Mouse (Mus musculus) cortical plate, adult 2 months (tissue): ENCODE data around the gene Ccdc24. TPM values are rescaled to one million over a fixed set of nuclear protein-coding genes. Genes with fewer than 3 reads are reported as not detected.

Experiments
- H3K27ac ChIP-seq: fragments of 200-500 bp; 2 replicates; pipeline ENCODE4 v1.5.1; 2012; ENCODE audit warnings: low read length, control low read depth, inconsistent platforms; ENCODE audit not compliant: insufficient read depth
- H3K4me1 ChIP-seq: fragments of 200-500 bp; 2 replicates; pipeline ENCODE4 v1.6.1; 2011; ENCODE audit warnings: low read length; ENCODE audit not compliant: control insufficient read depth, insufficient read depth
- H3K4me3 ChIP-seq: fragments of 200-500 bp; 2 replicates; pipeline ENCODE4 v1.5.1; 2011; ENCODE audit warnings: mild to moderate bottlenecking, low read length, control low read depth; ENCODE audit not compliant: insufficient read depth
- CTCF ChIP-seq: fragments of 200-500 bp; IDR thresholded peaks from 2 replicates; pipeline ENCODE4 v1.5.1; 2011; ENCODE audit warnings: mild to moderate bottlenecking, control low read depth, low read length; ENCODE audit not compliant: insufficient read depth; ENCODE audit errors: extremely low read depth
- POLR2A ChIP-seq: fragments of 200-500 bp; IDR thresholded peaks from 2 replicates; pipeline ENCODE4 v1.6.1; 2011; ENCODE audit warnings: mild to moderate bottlenecking, low read length, control low read depth; ENCODE audit not compliant: insufficient read depth; ENCODE audit errors: extremely low read depth
- polyA plus RNA-seq: library from polyadenylated mRNA; depleted of rRNA; stranded (reverse); fragments of >200 nt; gene quantifications from 2 replicates; pipeline ENCODE4 v1.2.3, GENCODE M21; 2012; rRNA removed

Ccdc24 gene
- polyA plus RNA-seq, 1 experiment = 2.1 TPM

DNA sequence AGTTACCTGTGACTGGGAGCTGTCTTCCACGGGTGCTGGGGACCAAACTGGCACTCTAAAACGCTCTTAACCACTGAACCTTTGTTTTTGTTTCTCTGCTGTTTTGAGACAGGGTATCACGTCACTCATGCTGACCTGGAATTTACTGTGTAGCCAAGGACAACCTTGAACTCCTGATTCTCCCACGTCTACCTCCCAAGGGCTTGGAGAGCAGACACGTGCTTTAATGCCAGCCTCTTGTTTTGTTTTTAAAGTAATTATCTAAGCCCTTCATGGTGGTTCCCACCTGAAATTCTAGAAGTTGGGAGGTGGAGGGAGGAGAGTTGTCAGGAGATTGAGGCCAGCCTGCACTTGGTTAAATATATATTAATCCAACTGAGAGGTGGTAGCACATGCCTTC, 55.6 kb downstream of the Ccdc24 start:
- H3K4me3 ChIP-seq = no peak overlapping the region
- TF ChIP-seq CTCF (no peak), POLR2A (no peak)
- no peak overlapping the region for H3K27ac ChIP-seq
- no peaks in the 10 kb centered on the region for H3K4me1 ChIP-seq

Other genes with a start within 250 kb of the Ccdc24 start
- gene Dmap1, start 190.3 kb downstream of the Ccdc24 start, polyA plus RNA-seq = 48.0 and 49.6 TPM in 2 replicates
- not detected in 2 replicates for gene Gm12845, start 148.1 kb downstream of the Ccdc24 start, polyA plus RNA-seq
- not detected in 2 replicates for gene Klf17, start 106.9 kb downstream of the Ccdc24 start, polyA plus RNA-seq
- gene Slc6a9, start 38.1 kb downstream of the Ccdc24 start, polyA plus RNA-seq = 50.6 and 56.0 TPM in 2 replicates
- 119 and 122 TPM in 2 replicates for gene B4galt2, start 10.9 kb upstream of the Ccdc24 start, polyA plus RNA-seq
- 800 and 801 TPM in 2 replicates for gene Atp6v0b, start 14.8 kb upstream of the Ccdc24 start, polyA plus RNA-seq
- 13.8 and 14.4 TPM in 2 replicates for gene Dph2, start 19.5 kb upstream of the Ccdc24 start, polyA plus RNA-seq
- 124 and 127 TPM in 2 replicates for gene Ipo13, start 42.4 kb upstream of the Ccdc24 start, polyA plus RNA-seq
- 0.65 and 0.78 TPM in 2 replicates for gene Artn, start 57.2 kb upstream of the Ccdc24 start, polyA plus RNA-seq